Mouse (Mus musculus): ENCODE data around the gene Eef1akmt4.

Gene Eef1akmt4

GRCm38 (mm10) chr16:20611357-20612227 lies at the start of gene Eef1akmt4, which contains the start of the genes Gm49333 and Alg3:
TSS of gene Eef1akmt4 (plus strand) at chr16:20611593.
TSS of gene Gm49333 (plus strand) at chr16:20611610.
TSS of gene Alg3 (minus strand) at chr16:20611735.
- peak; percentile 85 for DNase-seq (ENCODE audit: low spot score)

- DNase-seq (ENCODE audit: low spot score): no peak
Observed at GRCm38 (mm10) chr16:20565075-20565474, 46.3 kb upstream of the Eef1akmt4 start.

- DNase-seq (ENCODE audit: low spot score): no peak
Observed at GRCm38 (mm10) chr16:20589366-20589938, 21.9 kb upstream of the Eef1akmt4 start, which contains the start of gene Vwa5b2. TSS of gene Vwa5b2 (plus strand) at chr16:20589471.

- peak; percentile 19 for DNase-seq (ENCODE audit: low spot score)
Observed at GRCm38 (mm10) chr16:20589939-20590679, 21.3 kb upstream of the Eef1akmt4 start.

GRCm38 (mm10) chr16:20590680-20591038 lies 20.7 kb upstream of the Eef1akmt4 start:
- DNase-seq (ENCODE audit: low spot score): no peak

- DNase-seq (ENCODE audit: low spot score): no peak
Observed at GRCm38 (mm10) chr16:20591076-20591705, 20.2 kb upstream of the Eef1akmt4 start.

GRCm38 (mm10) chr16:20595060-20595673 lies 16.2 kb upstream of the Eef1akmt4 start:
- DNase-seq (ENCODE audit: low spot score): no peak

GRCm38 (mm10) chr16:20595737-20596136 lies 15.7 kb upstream of the Eef1akmt4 start:
- no peak for DNase-seq (ENCODE audit: low spot score)

- no peak for DNase-seq (ENCODE audit: low spot score)
Observed at GRCm38 (mm10) chr16:20596687-20597441, 14.5 kb upstream of the Eef1akmt4 start.

- no peak for DNase-seq (ENCODE audit: low spot score)
Observed at GRCm38 (mm10) chr16:20600511-20600910, 10.9 kb upstream of the Eef1akmt4 start.

- no peak for DNase-seq (ENCODE audit: low spot score)
Observed at GRCm38 (mm10) chr16:20604705-20605104, 6.7 kb upstream of the Eef1akmt4 start.

- DNase-seq (ENCODE audit: low spot score): peak; percentile 67
Observed at GRCm38 (mm10) chr16:20610501-20611356, 664 bp upstream of the Eef1akmt4 start.

GRCm38 (mm10) chr16:20619541-20620398 lies 8.4 kb downstream of the Eef1akmt4 start:
- DNase-seq (ENCODE audit: low spot score): no peak

- no peak for DNase-seq (ENCODE audit: low spot score)
Observed at GRCm38 (mm10) chr16:20620399-20620735, 9.0 kb downstream of the Eef1akmt4 start.

GRCm38 (mm10) chr16:20620751-20621190 lies 9.4 kb downstream of the Eef1akmt4 start:
- DNase-seq (ENCODE audit: low spot score): no peak

GRCm38 (mm10) chr16:20621191-20621990 lies 10.0 kb downstream of the Eef1akmt4 start, which contains the start of gene Camk2n2:
TSS of gene Camk2n2 (minus strand) at chr16:20621287.
- DNase-seq (ENCODE audit: low spot score): peak; percentile 58

GRCm38 (mm10) chr16:20621991-20622685 lies 10.7 kb downstream of the Eef1akmt4 start:
- DNase-seq (ENCODE audit: low spot score): peak; percentile 63

Measured in urinary bladder, postnatal 14 days (tissue).